Mouse (Mus musculus) inflammation-experienced regulatory T-cells, adult 16 weeks (primary cell): ENCODE measurements around the gene Btnl9. TPM values are rescaled to one million over a fixed set of nuclear protein-coding genes. Genes with fewer than 3 reads are reported as not detected.

Experiments
- polyA plus RNA-seq: library from polyadenylated mRNA; unstranded; fragments of 100-300 nt; shearing (Covaris generic); gene quantifications from one replicate; pipeline ENCODE4 v1.2.1, GENCODE M21; 2017

The Btnl9 gene
- polyA plus RNA-seq, result 0.16 TPM

GRCm38 (mm10) chr11:49186955-49187488, at the start of gene Btnl9:
Gene Btnl9 (minus strand): TSS chr11:49187159.

GRCm38 (mm10) chr11:49203129-49203768, 16.3 kb upstream of the Btnl9 start, which contains the start of gene Zfp62:
Gene Zfp62 (plus strand): TSS chr11:49203292.

GRCm38 (mm10) chr11:49154077-49154476, 32.9 kb downstream of the Btnl9 start, which contains the start of gene Olfr1394:
Gene Olfr1394 (plus strand): TSS chr11:49154377.

GRCm38 (mm10) chr11:49141974-49142373, 45.0 kb downstream of the Btnl9 start, which contains the start of gene Olfr1395:
Gene Olfr1395 (plus strand): TSS chr11:49142274.

Other genes starting within 250 kb of the Btnl9 start
- 281 TPM for gene Psme2b, start 241.0 kb downstream of the Btnl9 start, polyA plus RNA-seq
- 0.62 TPM for gene Olfr56, start 208.3 kb downstream of the Btnl9 start, polyA plus RNA-seq
- gene 9930111J21Rik1, start 207.8 kb downstream of the Btnl9 start, polyA plus RNA-seq, result 317 TPM
- 6.6 TPM for gene Gm12185, start 194.9 kb downstream of the Btnl9 start, polyA plus RNA-seq
- gene Tgtp1, start 193.0 kb downstream of the Btnl9 start, polyA plus RNA-seq, result 266 TPM
- gene 9930111J21Rik2, start 135.9 kb downstream of the Btnl9 start, polyA plus RNA-seq, result 161 TPM
- gene Tgtp2, start 123.0 kb downstream of the Btnl9 start, polyA plus RNA-seq, result 364 TPM
- 525 TPM for gene Ifi47, start 110.6 kb downstream of the Btnl9 start, polyA plus RNA-seq
- gene Olfr1396, start 72.3 kb downstream of the Btnl9 start, polyA plus RNA-seq, result not detected
- not detected for gene Olfr1395, start 44.9 kb downstream of the Btnl9 start, polyA plus RNA-seq
- gene Olfr1394, start 32.8 kb downstream of the Btnl9 start, polyA plus RNA-seq, result not detected
- 88.1 TPM for gene Zfp62, start 16.1 kb upstream of the Btnl9 start, polyA plus RNA-seq
- 123 TPM for gene Mgat1, start 57.0 kb upstream of the Btnl9 start, polyA plus RNA-seq
- not detected for gene Olfr1393, start 91.1 kb upstream of the Btnl9 start, polyA plus RNA-seq
- gene Olfr1392, start 98.1 kb upstream of the Btnl9 start, polyA plus RNA-seq, result not detected
- gene Olfr10, start 117.6 kb upstream of the Btnl9 start, polyA plus RNA-seq, result not detected
- gene Olfr1391, start 135.6 kb upstream of the Btnl9 start, polyA plus RNA-seq, result not detected
- not detected for gene Olfr1390, start 148.0 kb upstream of the Btnl9 start, polyA plus RNA-seq
- gene Olfr1389, start 235.9 kb upstream of the Btnl9 start, polyA plus RNA-seq, result not detected
- 0.10 TPM for gene Olfr1388, start 249.5 kb upstream of the Btnl9 start, polyA plus RNA-seq